Comparison of ENCODE assay signal across 8 mouse cellular contexts in the genomic region with DNA sequence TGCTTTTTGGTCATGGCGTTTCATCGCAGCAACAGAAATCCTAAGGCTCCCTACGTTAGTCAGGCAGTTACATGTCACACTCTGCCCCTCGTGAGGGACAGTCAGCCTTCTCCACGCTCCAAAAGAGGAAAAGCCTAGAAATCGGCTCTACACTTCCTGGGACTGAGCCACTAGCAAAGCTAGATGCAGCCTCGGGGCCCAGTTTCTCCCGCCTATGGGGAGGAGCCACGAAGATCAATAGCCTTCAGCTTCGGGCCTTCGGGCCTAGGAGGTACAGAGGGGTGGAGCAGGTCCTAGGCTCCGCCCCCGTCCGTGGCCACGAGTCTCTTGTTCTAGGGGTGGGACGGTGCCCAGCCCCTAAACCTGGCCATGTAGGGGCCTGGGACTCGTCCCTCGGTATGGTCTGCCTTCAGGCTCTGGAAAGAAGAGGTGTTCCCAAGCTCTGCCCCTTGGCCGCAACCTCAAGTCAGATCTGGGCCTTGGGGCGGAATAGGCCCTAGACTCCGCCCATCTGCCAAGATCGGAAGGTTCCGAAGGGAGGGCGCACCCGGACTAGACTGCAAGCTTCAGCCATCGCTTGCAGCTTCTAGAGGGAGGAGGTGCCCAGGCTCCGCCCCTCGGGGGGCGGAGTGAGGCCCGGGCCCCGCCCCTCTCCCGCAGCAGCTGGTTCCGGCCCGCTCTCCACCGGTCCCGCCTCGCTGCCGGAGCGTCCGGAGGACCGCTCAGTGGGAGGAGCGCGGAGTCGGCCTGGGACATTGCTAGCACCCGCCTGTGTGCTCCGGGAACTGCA. TPM values are rescaled to one million over a fixed set of nuclear protein-coding genes. Genes with fewer than 3 reads are reported as not detected.
DNase-seq lines count a peak whose midpoint lies in the region; ATAC-seq and TF ChIP-seq lines count a peak whose summit lies in the region.

A gene (plus strand): TSS at position 339 of the 790 bp plus-strand sequence.

- peak within 1 kb of the TSS; percentile 81 for H3K4me2 ChIP-seq in heart, embryonic 15.5 days
- H3K4me2 ChIP-seq in liver, embryonic 14.5 days (ENCODE audit: low read depth), result peak within 1 kb of the TSS; percentile 79
- H3K4me2 ChIP-seq in neural tube, embryonic 11.5 days (ENCODE audit: low read depth), result peak within 1 kb of the TSS; percentile 62
- peak within 1 kb of the TSS; percentile 90 for H3K4me2 ChIP-seq in stomach, postnatal 0 days (replicated peaks; ENCODE audit: low read depth)

- no peaks in the 10 kb centered on the region for H3K27me3 ChIP-seq in forebrain, embryonic 10.5 days (ENCODE audit: poor library complexity, severe bottlenecking)
- no peaks in the 10 kb centered on the region for H3K27me3 ChIP-seq in heart, embryonic 15.5 days
- H3K27me3 ChIP-seq in liver, embryonic 14.5 days (ENCODE audit: control insufficient read depth, insufficient read depth, low read length), result no peaks in the 10 kb centered on the region
- H3K27me3 ChIP-seq in neural tube, embryonic 11.5 days (ENCODE audit: control insufficient read depth, insufficient read depth, low read length), result no peaks in the 10 kb centered on the region
- H3K27me3 ChIP-seq in stomach, postnatal 0 days (ENCODE audit: control insufficient read depth, insufficient read depth, low read length), result no peaks in the 10 kb centered on the region

- H3K4me3 ChIP-seq in forebrain, embryonic 10.5 days, result peak within 1 kb of the TSS; percentile 70
- H3K4me3 ChIP-seq in heart, embryonic 15.5 days, result peak within 1 kb of the TSS; percentile 74
- peak within 1 kb of the TSS; percentile 69 for H3K4me3 ChIP-seq in liver, embryonic 14.5 days (ENCODE audit: insufficient read depth in 1 of 2, low read depth in 2 of 2, low read length in 2 of 2)
- peak within 1 kb of the TSS; percentile 44 for H3K4me3 ChIP-seq in neural tube, embryonic 11.5 days (ENCODE audit: low read depth, low read length)
- H3K4me3 ChIP-seq in stomach, postnatal 0 days (ENCODE audit: low read depth, low read length), result peak within 1 kb of the TSS; percentile 73

- peaks cover 25% of the 10 kb centered on the region for H3K4me1 ChIP-seq in forebrain, embryonic 10.5 days
- peaks cover 14% of the 10 kb centered on the region for H3K4me1 ChIP-seq in heart, embryonic 15.5 days (replicated peaks)
- H3K4me1 ChIP-seq in liver, embryonic 14.5 days (replicated peaks; ENCODE audit: control insufficient read depth in 2 of 2, insufficient read depth in 2 of 2, low read length in 1 of 2), result peaks cover 5 to 26% of the 10 kb centered on the region in 2 experiments
- H3K4me1 ChIP-seq in neural tube, embryonic 11.5 days (ENCODE audit: control insufficient read depth, insufficient read depth, low read length), result peaks cover 8% of the 10 kb centered on the region
- H3K4me1 ChIP-seq in stomach, postnatal 0 days (replicated peaks; ENCODE audit: control insufficient read depth, insufficient read depth), result peaks cover 2% of the 10 kb centered on the region; the same call in 1 of the 2 replicates

- H3K9me3 ChIP-seq in forebrain, embryonic 10.5 days, result no peaks in the 10 kb centered on the region
- H3K9me3 ChIP-seq in heart, embryonic 15.5 days (replicated peaks), result no peaks in the 10 kb centered on the region
- no peaks in the 10 kb centered on the region for H3K9me3 ChIP-seq in liver, embryonic 14.5 days (ENCODE audit: control insufficient read depth, low read length)
- no peaks in the 10 kb centered on the region for H3K9me3 ChIP-seq in neural tube, embryonic 11.5 days (ENCODE audit: control insufficient read depth, low read length)
- H3K9me3 ChIP-seq in stomach, postnatal 0 days (ENCODE audit: control insufficient read depth, low read length), result no peaks in the 10 kb centered on the region

- under 1% methylated on average over 46 of the region's 46 CpGs for WGBS in forebrain, embryonic 10.5 days
- WGBS in heart, embryonic 15.5 days, result under 1% methylated on average over 46 of the region's 46 CpGs
- under 1% methylated on average over 46 of the region's 46 CpGs for WGBS in liver, embryonic 14.5 days (ENCODE audit: insufficient replicate concordance)
- WGBS in neural tube, embryonic 11.5 days, result 1% methylated on average over 43 of the region's 46 CpGs
- under 1% methylated on average over 46 of the region's 46 CpGs for WGBS in stomach, postnatal 0 days

- H3K36me3 ChIP-seq in forebrain, embryonic 10.5 days (replicated peaks), result 0 out of 2 replicates have a peak, but pooled peaks cover 2% of the 10 kb centered on the region
- H3K36me3 ChIP-seq in heart, embryonic 15.5 days, result no peaks in the 10 kb centered on the region
- no peaks in the 10 kb centered on the region for H3K36me3 ChIP-seq in liver, embryonic 14.5 days (replicated peaks; ENCODE audit: control insufficient read depth, insufficient read depth, low read depth)
- H3K36me3 ChIP-seq in neural tube, embryonic 11.5 days (ENCODE audit: control insufficient read depth, insufficient read depth, low read length), result no peaks in the 10 kb centered on the region
- H3K36me3 ChIP-seq in stomach, postnatal 0 days (ENCODE audit: control insufficient read depth, insufficient read depth, low read length), result no peaks in the 10 kb centered on the region

- no peak for TF ChIP-seq CTCF in liver, embryonic 14.5 days (IDR thresholded peaks at IDR 0.05; ENCODE audit: low read depth)
- no peak; the same call in 1 of the 2 replicates for TF ChIP-seq CTCF in stomach, postnatal 0 days (IDR thresholded peaks at IDR 0.05; ENCODE audit: low read depth)

- H3K9ac ChIP-seq in heart, embryonic 15.5 days, result peak within 1 kb of the TSS; percentile 84
- H3K9ac ChIP-seq in liver, embryonic 14.5 days (replicated peaks), result peak within 1 kb of the TSS; percentile 65
- peak within 1 kb of the TSS; percentile 56 for H3K9ac ChIP-seq in neural tube, embryonic 11.5 days (ENCODE audit: low read length)
- H3K9ac ChIP-seq in stomach, postnatal 0 days (ENCODE audit: low read length), result peak within 1 kb of the TSS; percentile 82

- H3K27ac ChIP-seq in forebrain, embryonic 10.5 days, result peak within 1 kb of the TSS; percentile 94
- peak within 1 kb of the TSS; percentile 92 for H3K27ac ChIP-seq in heart, embryonic 15.5 days
- H3K27ac ChIP-seq in liver, embryonic 14.5 days, result peak within 1 kb of the TSS; percentile 32
- peak within 1 kb of the TSS; percentile 75 for H3K27ac ChIP-seq in neural tube, embryonic 11.5 days (ENCODE audit: low read depth, low read length)
- peak within 1 kb of the TSS; percentile 97 for H3K27ac ChIP-seq in stomach, postnatal 0 days (replicated peaks)

- peak; percentile 96 for ATAC-seq in heart, embryonic 15.5 days (replicated peaks; ENCODE audit: insufficient number of reproducible peaks, insufficient read depth, low FRiP score, low read depth)
- peak; percentile 92 for ATAC-seq in liver, embryonic 14.5 days (ENCODE audit: insufficient read depth)
- ATAC-seq in neural tube, embryonic 11.5 days (ENCODE audit: insufficient read depth, low FRiP score, low TSS enrichment), result peak; percentile 96
- ATAC-seq in stomach, postnatal 0 days (ENCODE audit: low FRiP score, low TSS enrichment), result peak; percentile 97

- no peak for TF ChIP-seq EP300 in liver, embryonic 14.5 days (IDR thresholded peaks at IDR 0.05; ENCODE audit: low read depth)
- TF ChIP-seq EP300 in stomach, postnatal 0 days (optimal IDR thresholded peaks at IDR 0.05), result no peak

- peak; percentile 91 to 95 for DNase-seq in CD8-positive naive resting alpha-beta T cell, adult 2 months (ENCODE audit: low read depth in 2 of 2, low spot score in 2 of 2)
- peak; percentile 88 for DNase-seq in c-Kit-positive CD71-negative TER-119-negative erythroid progenitor cells, embryonic 14.5 days (ENCODE audit: low read depth)
- peak; percentile 92 for DNase-seq in forebrain, embryonic 10.5 days (ENCODE audit: extremely low spot score, low spot score)
- peak; percentile 93 to 97 for DNase-seq in kidney, postnatal 25 days
- DNase-seq in liver, embryonic 14.5 days (ENCODE audit: low read depth in 3 of 3, low spot score in 3 of 3), result peak; percentile 86 to 91 (median 87)
- DNase-seq in neural tube, embryonic 11.5 days (ENCODE audit: low spot score), result peak; percentile 97
- peak; percentile 97 for DNase-seq in stomach, postnatal 0 days (ENCODE audit: low spot score)

RNA-seq across cellular contexts. Expression of the gene that starts here (rescaled TPM):
- polyA plus RNA-seq in forebrain, embryonic 10.5 days (2016; fragmentation: Nextera tagmentation; extraction: Ambion mirVana), result 53.3 and 54.3 TPM in 2 replicates
- 30.3 and 35.2 TPM in 2 replicates for polyA plus RNA-seq in heart, embryonic 15.5 days (2015; fragmentation: Nextera tagmentation; extraction: Ambion mirVana)
- 14.5 and 16.0 TPM in 2 replicates for polyA plus RNA-seq in liver, embryonic 14.5 days (2012; rRNA removed)
- polyA plus RNA-seq in liver, embryonic 14.5 days (2014; fragmentation: Nextera tagmentation; extraction: Ambion mirVana), result 21.0 and 23.9 TPM in 2 replicates
- polyA plus RNA-seq in neural tube, embryonic 11.5 days (2014; fragmentation: Nextera tagmentation; extraction: Ambion mirVana), result 61.4 and 65.4 TPM in 2 replicates
- polyA plus RNA-seq in stomach, postnatal 0 days (2015; fragmentation: Nextera tagmentation; extraction: Ambion mirVana), result 33.2 and 35.9 TPM in 2 replicates

Comparison
In these comparisons a context has a peak if more than half of its experiments do, and no peak if none do; other contexts are left out.
1. Peak in every context shown above with its lines: DNase-seq, ATAC-seq, H3K4me3 ChIP-seq and H3K27ac ChIP-seq.
2. H3K27ac ChIP-seq: peak in every context shown above with its lines; median percentile 97 in stomach, postnatal 0 days; 94 in forebrain, embryonic 10.5 days; 92 in heart, embryonic 15.5 days; 75 in neural tube, embryonic 11.5 days; 32 in liver, embryonic 14.5 days.